29 mouse cellular contexts compared by ENCODE assay signal in the genomic region with DNA sequence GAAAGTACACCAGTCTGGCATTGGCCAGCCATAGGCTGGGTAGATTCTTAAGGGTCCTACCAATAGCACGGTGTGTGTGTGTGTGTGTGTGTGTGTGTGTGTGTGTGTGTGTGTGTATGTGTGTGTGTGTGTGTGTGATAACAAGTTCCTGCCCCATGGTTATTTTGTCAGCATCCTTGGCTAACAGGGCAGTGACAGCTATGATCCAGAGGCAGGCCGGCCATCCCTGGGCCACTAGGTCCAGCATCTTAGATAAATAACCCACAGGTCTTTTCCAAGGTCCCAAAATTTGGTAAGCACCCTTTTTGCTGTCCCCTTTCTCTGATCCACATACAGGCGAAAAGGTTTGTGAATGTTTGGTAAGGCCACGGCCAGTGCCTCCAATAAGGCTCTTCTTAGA. TPM values are rescaled to one million over a fixed set of nuclear protein-coding genes. Genes with fewer than 3 reads are reported as not detected.
"Had no signal": no experiment of that assay in that cellular context is flagged by ENCODE, and none has a peak within 500 bp of the region (broad histone marks: within the 10 kb centered on the region; RNA-seq: fewer than 3 reads in every experiment).

No protein-coding gene starts in this region.

- H3K4me1 ChIP-seq: embryonic facial prominence, embryonic 10.5 days; embryonic facial prominence, embryonic 12.5 days; embryonic facial prominence, embryonic 13.5 days; embryonic facial prominence, embryonic 15.5 days; forebrain, embryonic 10.5 days; forebrain, embryonic 12.5 days; forebrain, embryonic 13.5 days; forebrain, embryonic 15.5 days had no signal

- H3K27ac ChIP-seq: embryonic facial prominence, embryonic 10.5 days; embryonic facial prominence, embryonic 12.5 days; embryonic facial prominence, embryonic 13.5 days; embryonic facial prominence, embryonic 15.5 days; forebrain, embryonic 10.5 days; forebrain, embryonic 12.5 days; forebrain, embryonic 13.5 days; forebrain, embryonic 15.5 days; gastrocnemius, adult 2 months; heart, adult 2 months had no signal

- DNase-seq: cerebellum, adult 2 months; cerebellum, adult 8-10 months; cerebellum, adult 9-10 months; cerebellum, adult 9-11 months; cerebellum, postnatal 10 days; cerebellum, postnatal 14 days; cerebellum, postnatal 25 days; cerebellum, postnatal 36 days; embryo, embryonic 11 days; forebrain, postnatal 0 days; gastrocnemius, adult 2 months; gastrocnemius, postnatal 10 days; gastrocnemius, postnatal 14 days; gastrocnemius, postnatal 25 days; gastrocnemius, postnatal 36 days; heart, adult 18-20 months; heart, adult 2 months had no signal

- H3K27me3 ChIP-seq: embryonic facial prominence, embryonic 12.5 days; embryonic facial prominence, embryonic 13.5 days; embryonic facial prominence, embryonic 15.5 days; forebrain, embryonic 12.5 days; forebrain, embryonic 13.5 days; forebrain, embryonic 15.5 days had no signal

- H3K9me3 ChIP-seq: embryonic facial prominence, embryonic 10.5 days; embryonic facial prominence, embryonic 12.5 days; embryonic facial prominence, embryonic 13.5 days; embryonic facial prominence, embryonic 15.5 days; forebrain, embryonic 10.5 days; forebrain, embryonic 12.5 days; forebrain, embryonic 13.5 days; forebrain, embryonic 15.5 days had no signal

- H3K36me3 ChIP-seq: embryonic facial prominence, embryonic 10.5 days; embryonic facial prominence, embryonic 12.5 days; embryonic facial prominence, embryonic 13.5 days; embryonic facial prominence, embryonic 15.5 days; forebrain, embryonic 10.5 days; forebrain, embryonic 12.5 days; forebrain, embryonic 15.5 days had no signal

- H3K4me3 ChIP-seq: embryonic facial prominence, embryonic 10.5 days; embryonic facial prominence, embryonic 12.5 days; embryonic facial prominence, embryonic 13.5 days; embryonic facial prominence, embryonic 15.5 days; erythroblast, embryonic 14.5 days; forebrain, embryonic 10.5 days; forebrain, embryonic 12.5 days; forebrain, embryonic 13.5 days; forebrain, embryonic 15.5 days; gastrocnemius, adult 2 months; heart, adult 2 months had no signal

RNA-seq across cellular contexts. Expression of a gene that starts 49.6 kb away (rescaled TPM):
- total RNA-seq: common myeloid progenitor, adult 5-6 weeks; granulocyte monocyte progenitor cell, adult 5-6 weeks had no signal
- polyA plus RNA-seq: embryonic facial prominence, embryonic 11.5 days; erythroblast, embryonic 14.5 days had no signal
